Mouse (Mus musculus) forelimb bud, embryonic 11.5 days (tissue): ENCODE measurements at regions not wholly inside any gene's neighbourhood (a gene's known extent, or its start where the extent isn't known, plus 50 kb on each side); places are given as distances from the start of the nearest gene placed in this dataset.

ENCODE experiments used
- DNase-seq: peaks from one replicate; pipeline ENCODE4 v3.0.0-alpha.2; 2012; ENCODE audit warnings: low read depth, low spot score

DNA sequence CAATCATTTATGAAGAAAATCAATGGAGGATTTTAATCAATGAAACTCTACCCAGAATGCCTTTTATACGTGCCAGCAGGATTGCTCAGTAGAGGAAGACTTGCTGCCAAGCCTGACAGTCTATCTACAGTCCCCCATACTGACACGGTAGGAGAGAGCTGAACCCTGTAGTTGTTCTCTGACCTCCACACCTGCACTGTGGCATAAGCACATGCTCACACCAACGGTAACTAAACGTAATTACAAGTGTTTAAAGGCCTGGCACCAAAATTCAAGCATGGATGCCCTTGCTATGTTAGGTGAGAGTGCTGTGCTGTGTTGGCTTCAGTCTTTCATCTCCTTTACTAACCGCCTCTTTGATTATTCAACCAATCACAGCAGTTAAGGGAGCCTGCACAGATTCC lies 190.8 kb downstream of the Pfkfb3 start:
- no peak for DNase-seq

DNA sequence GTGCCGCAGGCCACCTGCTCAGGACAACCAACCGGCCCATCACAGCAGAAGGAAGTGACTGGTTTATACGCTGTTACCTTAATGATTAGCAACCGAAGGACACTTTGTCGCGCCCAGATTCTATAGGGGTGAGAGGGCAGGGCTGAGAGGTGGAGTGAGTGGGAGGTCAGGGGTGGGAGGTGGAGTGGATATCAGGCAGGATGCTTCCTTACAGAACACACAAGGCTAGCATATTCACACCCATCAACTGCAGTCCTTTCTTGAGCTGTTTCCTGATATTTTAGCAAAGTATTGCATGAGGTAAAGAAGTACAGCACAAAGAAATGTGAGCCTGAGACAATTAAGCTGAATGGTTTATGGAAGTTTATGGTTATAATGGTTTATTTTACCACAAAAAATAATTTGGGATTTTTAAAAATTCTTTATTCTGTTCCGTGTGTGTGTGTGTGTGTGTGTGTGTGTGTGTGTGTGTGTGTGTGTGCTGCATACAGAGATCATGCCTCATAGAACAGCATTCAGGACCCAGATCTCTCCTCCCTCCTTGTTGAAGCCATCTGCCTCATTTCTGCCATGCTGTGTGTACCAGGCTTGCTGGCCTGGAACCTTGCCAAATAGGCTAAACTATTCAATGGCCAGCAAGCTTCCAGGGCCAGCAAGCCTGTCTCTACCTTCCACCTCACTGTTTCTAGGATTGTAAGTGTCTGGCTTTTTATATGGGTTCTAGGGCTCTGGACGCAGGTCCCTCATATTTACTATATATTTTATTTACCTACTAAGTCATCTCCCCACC lies 190.5 kb downstream of the Prkcq start:
- DNase-seq = no peak

DNA sequence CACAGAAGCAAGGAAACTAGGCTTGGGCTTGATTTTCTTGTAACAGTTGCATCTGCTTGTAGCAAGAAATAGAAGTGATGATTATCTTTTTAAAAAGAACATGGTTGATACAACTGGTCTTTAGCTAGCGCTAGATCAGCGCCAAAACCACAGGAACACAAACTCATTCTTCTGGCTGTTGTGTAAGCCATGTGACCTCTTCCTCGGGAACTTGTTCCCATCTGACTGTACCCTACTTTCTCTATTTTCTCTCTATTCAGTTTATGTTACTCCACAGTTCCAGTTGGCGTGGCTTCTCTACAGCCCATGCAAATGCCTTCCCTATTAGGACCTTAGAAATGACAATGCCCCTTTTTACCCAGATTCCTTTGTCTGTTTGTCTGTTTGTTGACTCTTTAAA lies 187.4 kb downstream of the Prkcq start:
- no peak for DNase-seq

DNA sequence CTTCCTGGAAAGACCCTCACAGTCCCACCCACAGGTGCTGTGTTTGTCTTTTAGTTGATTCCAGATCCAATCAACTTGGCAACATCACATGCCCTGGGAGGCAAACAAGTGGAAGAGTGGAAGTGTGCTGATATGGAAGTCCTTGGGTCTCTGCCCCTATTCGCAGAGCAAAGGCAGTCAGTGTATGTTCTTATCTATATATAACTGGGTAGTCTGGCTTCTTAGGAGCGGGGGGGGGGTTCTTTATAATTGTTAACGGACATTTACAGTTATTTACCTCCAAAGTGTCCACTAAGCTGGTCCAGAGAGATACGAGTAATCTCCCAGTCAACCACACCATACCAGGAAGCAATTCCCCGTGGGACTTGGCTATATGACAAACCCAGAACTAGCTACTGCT lies 184.8 kb downstream of the Prkcq start:
- DNase-seq = no peak

DNA sequence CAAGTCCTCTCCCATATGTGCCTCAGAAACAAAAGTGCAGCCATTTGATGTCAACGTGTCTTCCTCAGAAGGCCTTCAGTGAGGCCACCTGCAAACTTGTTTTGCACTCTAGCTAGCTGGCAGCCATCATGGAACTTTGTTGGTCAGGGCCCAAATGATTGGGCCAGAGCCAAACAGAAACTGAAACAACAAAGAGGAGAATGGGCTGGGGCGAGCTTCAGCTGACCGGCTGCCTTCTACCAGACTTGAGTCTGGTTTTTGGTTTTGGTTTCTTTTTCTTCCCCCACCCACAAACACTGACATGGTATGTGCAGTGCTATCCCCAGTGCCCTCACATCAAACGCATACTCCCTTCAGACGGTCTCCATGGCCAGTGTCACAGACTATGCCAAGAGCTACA lies 183.7 kb downstream of the Prkcq start:
- no peak for DNase-seq
